Mouse (Mus musculus): ENCODE data around the gene Asl. TPM values are rescaled to one million over a fixed set of nuclear protein-coding genes. Genes with fewer than 3 reads are reported as not detected.

The Asl gene
- polyA plus RNA-seq, 1 experiment, result 40.4 TPM

DNA sequence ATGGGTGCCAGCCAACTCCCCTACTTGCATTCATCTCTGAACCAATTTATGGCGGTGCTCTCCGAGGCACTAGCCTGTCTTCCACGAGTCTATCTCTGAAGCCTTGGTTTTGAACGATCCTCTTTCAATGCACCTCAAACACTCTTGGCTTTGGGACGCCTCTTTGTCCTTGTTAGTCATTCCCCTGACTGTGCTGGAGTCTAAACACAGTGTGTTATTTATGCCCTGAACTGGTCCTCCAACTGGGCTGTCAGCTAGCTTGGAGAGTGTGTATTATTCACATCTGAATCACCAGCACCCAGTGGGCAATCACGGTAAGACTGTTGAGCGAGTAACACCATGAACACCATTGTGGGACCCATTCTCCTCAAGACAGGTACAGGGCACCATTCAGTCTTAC is 1.4 kb downstream of the Asl start:
- no peak for DNase-seq
- H3K36me3 ChIP-seq (ENCODE audit: control insufficient read depth, insufficient read depth, low read length), result no peaks in the 10 kb centered on the region
- TF ChIP-seq POLR2A (IDR thresholded peaks at IDR 0.05; ENCODE audit: control insufficient read depth, extremely low read depth, insufficient read depth, low read length, poor library complexity) (no peak), CTCF (IDR thresholded peaks at IDR 0.05; ENCODE audit: borderline replicate concordance, control insufficient read depth, extremely low read depth, insufficient read depth, low read length, poor library complexity) (no peak)
- 88% methylated on average over 7 of the region's 7 CpGs for WGBS
- peaks cover 2% of the 10 kb centered on the region for H3K4me1 ChIP-seq (replicated peaks; ENCODE audit: control insufficient read depth, insufficient read depth, low read length)
- H3K27ac ChIP-seq (ENCODE audit: control insufficient read depth, insufficient read depth, low read length), result no peak overlapping the region
- no peak overlapping the region for H3K4me3 ChIP-seq (ENCODE audit: control insufficient read depth, insufficient read depth, low read length)
- H3K27me3 ChIP-seq (ENCODE audit: control insufficient read depth, insufficient read depth, low read length), result no peaks in the 10 kb centered on the region

DNA sequence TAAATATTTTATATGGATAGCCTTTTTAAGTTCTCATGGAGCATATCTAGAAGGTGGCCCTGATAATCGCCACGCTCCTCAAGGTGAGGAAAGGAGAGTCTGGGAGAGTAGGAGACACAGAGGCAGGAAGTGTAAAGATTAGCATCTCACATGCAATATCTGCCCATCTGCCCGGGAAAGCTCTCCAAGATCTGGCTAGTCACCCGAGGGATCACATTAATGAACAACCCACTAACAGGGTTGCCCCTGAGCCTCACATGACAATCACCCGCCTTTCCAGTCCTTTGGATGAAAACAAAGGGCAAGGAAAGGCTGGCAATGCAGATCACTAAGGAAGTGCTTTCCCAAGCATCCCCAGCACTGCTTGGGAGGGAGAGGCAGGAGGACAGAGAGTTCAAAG is 1.9 kb downstream of the Asl start:
- Histone ChIP-seq H3K4me3 (ENCODE audit: control insufficient read depth, insufficient read depth, low read length) (no peak overlapping the region), H3K27me3 (ENCODE audit: control insufficient read depth, insufficient read depth, low read length) (no peaks in the 10 kb centered on the region), H3K27ac (ENCODE audit: control insufficient read depth, insufficient read depth, low read length) (no peak overlapping the region), H3K4me1 (replicated peaks; ENCODE audit: control insufficient read depth, insufficient read depth, low read length) (peaks cover 2% of the 10 kb centered on the region), H3K36me3 (ENCODE audit: control insufficient read depth, insufficient read depth, low read length) (no peaks in the 10 kb centered on the region)
- no peak for DNase-seq
- WGBS, result 83% methylated on average over 5 of the region's 5 CpGs
- TF ChIP-seq CTCF (IDR thresholded peaks at IDR 0.05; ENCODE audit: borderline replicate concordance, control insufficient read depth, extremely low read depth, insufficient read depth, low read length, poor library complexity) (no peak), POLR2A (IDR thresholded peaks at IDR 0.05; ENCODE audit: control insufficient read depth, extremely low read depth, insufficient read depth, low read length, poor library complexity) (no peak)

DNA sequence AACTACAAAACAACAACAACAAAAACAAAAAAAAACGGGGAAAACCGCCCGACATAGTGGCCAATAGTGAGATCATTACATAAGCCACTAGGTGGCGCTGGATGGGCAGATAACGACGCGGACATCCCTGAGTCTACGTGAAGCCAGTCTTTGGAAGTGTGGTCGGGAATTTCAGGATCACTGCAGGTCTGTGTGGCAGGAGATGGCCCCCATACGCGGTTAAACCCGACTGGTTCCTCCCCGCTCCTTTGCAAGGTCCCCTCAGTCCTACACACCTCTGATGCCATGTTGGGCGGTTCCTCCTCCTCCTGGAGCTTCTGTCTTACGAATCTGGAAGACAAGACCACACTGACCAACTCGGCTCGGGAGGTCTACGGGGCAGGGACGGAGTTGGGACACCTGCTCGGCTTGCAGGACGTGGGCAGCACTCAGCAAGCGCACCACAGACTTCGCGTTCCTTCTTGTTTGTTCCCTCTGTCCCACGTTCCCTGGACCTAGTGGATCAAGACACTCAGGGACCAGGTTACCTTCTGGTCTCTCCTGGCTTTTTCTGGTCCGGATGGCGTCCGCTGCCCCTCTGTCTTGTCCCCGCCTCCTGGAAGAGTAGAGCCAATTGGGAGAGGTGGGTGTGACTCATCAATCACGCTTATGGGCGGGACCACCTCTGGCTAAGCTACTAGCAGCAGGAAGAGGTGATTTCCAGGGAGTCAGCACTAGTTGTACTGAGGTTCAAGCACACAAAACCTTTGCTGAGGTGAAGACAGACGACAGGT is 5.1 kb downstream of the Asl start:
- TF ChIP-seq CTCF (IDR thresholded peaks at IDR 0.05; ENCODE audit: borderline replicate concordance, control insufficient read depth, extremely low read depth, insufficient read depth, low read length, poor library complexity) (peak; percentile 85; the same call in 1 of the 2 replicates), POLR2A (IDR thresholded peaks at IDR 0.05; ENCODE audit: control insufficient read depth, extremely low read depth, insufficient read depth, low read length, poor library complexity) (no peak)
- H3K27ac ChIP-seq (ENCODE audit: control insufficient read depth, insufficient read depth, low read length), result 0 out of 2 replicates have a peak overlapping the region, but pooled peaks have one; percentile 22
- H3K27me3 ChIP-seq (ENCODE audit: control insufficient read depth, insufficient read depth, low read length), result no peaks in the 10 kb centered on the region
- under 1% methylated on average over 32 of the region's 32 CpGs for WGBS
- H3K4me1 ChIP-seq (replicated peaks; ENCODE audit: control insufficient read depth, insufficient read depth, low read length), result peaks cover 2% of the 10 kb centered on the region
- peak overlapping the region; percentile 95 for H3K4me3 ChIP-seq (ENCODE audit: control insufficient read depth, insufficient read depth, low read length)
- no peaks in the 10 kb centered on the region for H3K36me3 ChIP-seq (ENCODE audit: control insufficient read depth, insufficient read depth, low read length)
- peak; percentile 80 for DNase-seq

DNA sequence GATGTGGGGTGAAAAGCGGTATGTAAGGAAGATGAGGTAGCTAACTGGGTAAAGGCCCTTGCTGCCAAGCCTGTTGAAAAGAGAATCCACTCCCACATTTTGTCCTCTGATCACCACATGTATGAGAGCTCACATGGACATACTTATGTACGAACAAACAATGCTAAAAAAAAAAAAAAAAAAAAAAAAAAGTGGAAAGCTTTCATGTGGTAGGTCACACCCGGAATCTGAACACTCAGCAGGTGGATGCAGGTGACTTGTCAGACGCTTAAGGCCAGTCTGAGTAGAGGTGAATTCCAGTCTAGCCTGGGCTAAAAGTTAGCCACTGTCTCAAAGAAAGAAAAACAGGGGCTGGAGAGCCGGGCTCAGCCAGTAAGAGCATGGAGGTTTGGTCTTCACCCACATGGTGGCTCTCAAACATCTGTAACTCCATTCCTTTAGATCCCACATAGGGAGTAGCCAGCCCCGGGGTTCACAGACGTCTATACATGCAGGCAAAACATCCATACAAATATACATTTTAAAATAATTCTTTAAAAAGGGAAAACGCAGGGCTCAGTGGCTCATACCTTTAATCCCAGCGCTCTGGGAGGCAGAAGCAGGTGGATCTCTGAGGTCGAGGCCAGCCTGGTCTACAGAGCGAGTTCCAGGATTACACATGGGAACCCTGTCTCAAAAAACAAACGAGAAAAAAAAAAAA is 5.8 kb downstream of the Asl start:
- TF ChIP-seq CTCF (IDR thresholded peaks at IDR 0.05; ENCODE audit: borderline replicate concordance, control insufficient read depth, extremely low read depth, insufficient read depth, low read length, poor library complexity) (no peak), POLR2A (IDR thresholded peaks at IDR 0.05; ENCODE audit: control insufficient read depth, extremely low read depth, insufficient read depth, low read length, poor library complexity) (no peak)
- no peaks in the 10 kb centered on the region for H3K36me3 ChIP-seq (ENCODE audit: control insufficient read depth, insufficient read depth, low read length)
- H3K4me3 ChIP-seq (ENCODE audit: control insufficient read depth, insufficient read depth, low read length), result peak overlapping the region; percentile 95; the same call in 1 of the 2 replicates
- 40% methylated on average over 12 of the region's 12 CpGs for WGBS
- no peak for DNase-seq
- no peak overlapping the region for H3K27ac ChIP-seq (ENCODE audit: control insufficient read depth, insufficient read depth, low read length)
- H3K27me3 ChIP-seq (ENCODE audit: control insufficient read depth, insufficient read depth, low read length), result no peaks in the 10 kb centered on the region
- peaks cover 2% of the 10 kb centered on the region for H3K4me1 ChIP-seq (replicated peaks; ENCODE audit: control insufficient read depth, insufficient read depth, low read length)

DNA sequence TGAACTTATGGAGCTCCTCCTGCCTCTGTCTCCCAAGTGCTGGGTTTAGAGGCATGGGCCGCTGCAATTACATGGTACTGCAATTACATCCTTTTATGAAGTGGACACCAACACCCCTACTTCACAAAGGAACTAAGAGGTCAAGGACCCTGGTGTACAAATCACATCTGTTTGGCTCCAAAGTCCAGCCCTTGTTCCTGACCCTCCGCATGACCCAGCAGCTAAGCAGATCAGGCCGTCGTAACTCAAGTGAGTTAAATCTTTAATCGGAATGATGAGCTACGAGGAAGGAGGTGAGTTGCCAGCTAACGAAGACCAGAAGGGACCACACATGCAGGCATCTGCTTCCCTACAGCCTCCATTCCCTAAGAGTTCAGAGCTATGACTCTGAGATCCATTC is 6.7 kb downstream of the Asl start:
- no peak overlapping the region for H3K27ac ChIP-seq (ENCODE audit: control insufficient read depth, insufficient read depth, low read length)
- TF ChIP-seq CTCF (IDR thresholded peaks at IDR 0.05; ENCODE audit: borderline replicate concordance, control insufficient read depth, extremely low read depth, insufficient read depth, low read length, poor library complexity) (no peak), POLR2A (IDR thresholded peaks at IDR 0.05; ENCODE audit: control insufficient read depth, extremely low read depth, insufficient read depth, low read length, poor library complexity) (no peak)
- peaks cover 2% of the 10 kb centered on the region for H3K4me1 ChIP-seq (replicated peaks; ENCODE audit: control insufficient read depth, insufficient read depth, low read length)
- 95% methylated on average over 7 of the region's 7 CpGs for WGBS
- no peaks in the 10 kb centered on the region for H3K36me3 ChIP-seq (ENCODE audit: control insufficient read depth, insufficient read depth, low read length)
- no peak overlapping the region for H3K4me3 ChIP-seq (ENCODE audit: control insufficient read depth, insufficient read depth, low read length)
- H3K27me3 ChIP-seq (ENCODE audit: control insufficient read depth, insufficient read depth, low read length), result no peaks in the 10 kb centered on the region
- no peak for DNase-seq

DNA sequence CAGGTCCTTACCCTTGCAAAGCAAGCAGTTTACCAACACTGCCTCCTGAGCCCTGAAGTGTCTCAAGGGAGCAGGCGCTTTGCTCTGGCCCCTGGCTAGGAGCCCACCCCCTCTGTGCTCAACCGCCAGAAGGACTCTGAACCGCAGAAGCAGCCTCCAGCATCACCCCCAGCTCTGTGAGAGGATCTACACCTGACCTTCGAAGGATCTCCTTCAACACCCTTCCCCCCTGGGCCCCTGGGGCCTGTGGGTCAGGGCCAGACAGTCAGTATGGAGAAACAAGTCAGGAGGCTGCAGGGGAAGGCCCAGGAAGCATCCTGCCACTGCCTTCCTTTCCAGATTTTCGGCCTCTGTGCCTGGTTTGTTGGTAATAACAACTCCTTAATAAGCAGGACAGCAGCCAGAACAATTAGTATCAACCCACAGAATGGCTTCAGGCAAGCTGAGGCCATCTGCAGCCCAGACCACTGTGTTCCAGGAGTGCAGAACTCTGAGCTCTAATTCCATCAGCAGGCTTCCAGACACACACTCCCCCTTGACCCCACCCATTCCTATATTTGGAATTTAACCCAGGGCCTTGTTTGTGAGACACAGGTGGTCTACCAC is 7.6 kb downstream of the Asl start:
- Histone ChIP-seq H3K4me1 (replicated peaks; ENCODE audit: control insufficient read depth, insufficient read depth, low read length) (peaks cover 2% of the 10 kb centered on the region), H3K27me3 (ENCODE audit: control insufficient read depth, insufficient read depth, low read length) (no peaks in the 10 kb centered on the region), H3K27ac (ENCODE audit: control insufficient read depth, insufficient read depth, low read length) (no peak overlapping the region), H3K36me3 (ENCODE audit: control insufficient read depth, insufficient read depth, low read length) (no peaks in the 10 kb centered on the region), H3K4me3 (ENCODE audit: control insufficient read depth, insufficient read depth, low read length) (no peak overlapping the region)
- TF ChIP-seq CTCF (IDR thresholded peaks at IDR 0.05; ENCODE audit: borderline replicate concordance, control insufficient read depth, extremely low read depth, insufficient read depth, low read length, poor library complexity), result no peak
- no peak for TF ChIP-seq POLR2A (IDR thresholded peaks at IDR 0.05; ENCODE audit: control insufficient read depth, extremely low read depth, insufficient read depth, low read length, poor library complexity)
- no peak for DNase-seq
- 83% methylated on average over 5 of the region's 5 CpGs for WGBS

Data from thymus, adult 2 months (tissue).